Mouse (Mus musculus): ENCODE data around the gene Sergef. TPM values are rescaled to one million over a fixed set of nuclear protein-coding genes. Genes with fewer than 3 reads are reported as not detected.
"Not testable (repeated sequence)": the region's sequence is repeated elsewhere in the genome, so short reads cannot be mapped to it uniquely, and the experiment has no call there.

Sergef gene
- polyA plus RNA-seq, 1 experiment, result not detected

DNA sequence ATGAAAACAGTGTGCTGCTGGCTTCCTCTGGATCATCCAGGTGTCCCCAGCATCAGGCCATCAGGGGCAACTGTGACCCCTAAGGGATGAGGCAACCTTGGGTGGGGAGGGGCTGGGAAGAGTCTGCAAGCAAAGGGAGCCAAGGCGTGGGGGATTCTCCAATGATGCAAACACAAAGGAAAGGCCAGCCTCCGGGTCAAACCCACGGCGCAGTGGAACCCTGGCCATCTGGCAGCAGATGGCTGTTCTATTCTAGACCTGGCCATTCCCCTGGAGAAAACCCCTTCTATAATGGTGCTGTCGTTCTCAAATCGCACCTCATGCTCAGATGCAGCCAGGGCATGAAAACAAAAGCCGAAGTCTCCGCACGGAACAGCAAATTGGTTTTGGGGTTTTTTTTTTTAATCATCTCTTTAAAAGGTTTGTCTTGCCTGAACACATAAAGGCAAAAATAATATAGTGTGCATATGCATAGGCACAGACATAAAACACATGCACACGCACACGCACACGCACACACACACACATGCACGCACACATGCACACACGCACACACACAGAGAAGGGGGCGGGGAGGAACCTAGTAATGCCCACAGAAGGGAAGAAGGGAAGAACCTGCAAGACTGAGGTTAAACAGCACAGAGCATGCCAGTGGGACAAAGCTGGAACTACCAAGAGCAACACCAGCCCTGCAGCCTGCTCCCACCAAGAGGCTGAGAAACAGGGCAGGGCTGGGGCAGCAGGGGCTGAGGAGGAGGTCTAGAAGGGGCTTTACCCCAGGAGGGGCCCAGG lies 66.6 kb downstream of the Sergef start:
- H3K27ac ChIP-seq (ENCODE audit: insufficient read depth, low read depth, low read length), result no peak overlapping the region
- TF ChIP-seq CTCF (IDR thresholded peaks at IDR 0.05; ENCODE audit: insufficient read depth, low read depth, low read length) (no peak), POLR2A (IDR thresholded peaks at IDR 0.05; ENCODE audit: insufficient read depth, low read depth, low read length) (no peak)
- WGBS, result 71% methylated on average over 15 of the region's 15 CpGs
- peaks cover 13% of the 10 kb centered on the region for H3K4me1 ChIP-seq (ENCODE audit: control insufficient read depth, insufficient read depth, low read length)
- H3K4me3 ChIP-seq (ENCODE audit: insufficient read depth, low read depth, low read length), result no peak overlapping the region

GRCm38 (mm10) chr7:46569509-46569908 lies 70.1 kb downstream of the Sergef start:
- H3K4me1 ChIP-seq (ENCODE audit: control insufficient read depth, insufficient read depth, low read length), result peaks cover 13% of the 10 kb centered on the region
- not testable (repeated sequence) for H3K4me3 ChIP-seq (ENCODE audit: insufficient read depth, low read depth, low read length); H3K27ac ChIP-seq (ENCODE audit: insufficient read depth, low read depth, low read length)
- 73% methylated on average over 9 of the region's 9 CpGs for WGBS

- no peak overlapping the region for H3K27ac ChIP-seq (ENCODE audit: insufficient read depth, low read depth, low read length)
- H3K4me1 ChIP-seq (ENCODE audit: control insufficient read depth, insufficient read depth, low read length), result peaks cover 4% of the 10 kb centered on the region
- H3K4me3 ChIP-seq (ENCODE audit: insufficient read depth, low read depth, low read length), result no peak overlapping the region
- TF ChIP-seq CTCF (IDR thresholded peaks at IDR 0.05; ENCODE audit: insufficient read depth, low read depth, low read length), result no peak
- TF ChIP-seq POLR2A (IDR thresholded peaks at IDR 0.05; ENCODE audit: insufficient read depth, low read depth, low read length), result no peak
- WGBS, result 94% methylated on average over 8 of the region's 8 CpGs
Observed at GRCm38 (mm10) chr7:46566318-46567007, 73.1 kb downstream of the Sergef start.

- H3K4me3 ChIP-seq (ENCODE audit: insufficient read depth, low read depth, low read length), result no peak overlapping the region
- no peak overlapping the region for H3K27ac ChIP-seq (ENCODE audit: insufficient read depth, low read depth, low read length)
- 0 out of 2 replicates have a peak, but pooled peaks cover 3% of the 10 kb centered on the region for H3K4me1 ChIP-seq (ENCODE audit: control insufficient read depth, insufficient read depth, low read length)
- TF ChIP-seq CTCF (IDR thresholded peaks at IDR 0.05; ENCODE audit: insufficient read depth, low read depth, low read length) (no peak), POLR2A (IDR thresholded peaks at IDR 0.05; ENCODE audit: insufficient read depth, low read depth, low read length) (no peak)
- WGBS, result 98% methylated on average over 7 of the region's 7 CpGs
Observed at GRCm38 (mm10) chr7:46565374-46565773, 74.2 kb downstream of the Sergef start.

GRCm38 (mm10) chr7:46563801-46564200 lies 75.8 kb downstream of the Sergef start:
- TF ChIP-seq POLR2A (IDR thresholded peaks at IDR 0.05; ENCODE audit: insufficient read depth, low read depth, low read length), result no peak
- TF ChIP-seq CTCF (IDR thresholded peaks at IDR 0.05; ENCODE audit: insufficient read depth, low read depth, low read length), result no peak
- Histone ChIP-seq H3K4me1 (ENCODE audit: control insufficient read depth, insufficient read depth, low read length) (peaks cover 9% of the 10 kb centered on the region), H3K4me3 (ENCODE audit: insufficient read depth, low read depth, low read length) (no peak overlapping the region), H3K27ac (ENCODE audit: insufficient read depth, low read depth, low read length) (no peak overlapping the region)

GRCm38 (mm10) chr7:46560061-46560460 lies 79.5 kb downstream of the Sergef start:
- H3K4me3 ChIP-seq (ENCODE audit: insufficient read depth, low read depth, low read length), result no peak overlapping the region
- 92% methylated on average over 2 of the region's 2 CpGs for WGBS
- no peak for TF ChIP-seq POLR2A (IDR thresholded peaks at IDR 0.05; ENCODE audit: insufficient read depth, low read depth, low read length)
- TF ChIP-seq CTCF (IDR thresholded peaks at IDR 0.05; ENCODE audit: insufficient read depth, low read depth, low read length), result no peak
- no peak overlapping the region for H3K27ac ChIP-seq (ENCODE audit: insufficient read depth, low read depth, low read length)
- peaks cover 21% of the 10 kb centered on the region for H3K4me1 ChIP-seq (ENCODE audit: control insufficient read depth, insufficient read depth, low read length)

DNA sequence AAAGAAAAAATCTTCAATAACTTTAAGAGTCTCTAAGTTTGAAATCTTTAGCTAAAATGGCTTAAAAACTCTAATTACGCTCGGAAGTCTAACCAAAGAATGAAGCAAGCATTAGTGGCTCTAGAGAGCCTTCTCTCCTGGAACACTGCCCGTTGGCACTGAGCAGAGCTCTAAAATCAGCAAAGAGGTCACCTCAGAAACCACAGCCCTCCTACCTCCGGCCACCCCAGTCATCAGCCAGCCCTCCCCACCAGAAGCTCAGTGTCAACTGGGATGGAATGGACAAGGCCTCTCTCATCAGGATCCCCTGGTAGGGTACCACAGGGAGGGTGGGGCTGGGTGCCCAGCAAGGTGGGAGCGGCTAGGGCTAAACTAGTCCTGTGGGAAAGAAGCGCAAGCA lies 80.0 kb downstream of the Sergef start:
- TF ChIP-seq POLR2A (IDR thresholded peaks at IDR 0.05; ENCODE audit: insufficient read depth, low read depth, low read length) (no peak), CTCF (IDR thresholded peaks at IDR 0.05; ENCODE audit: insufficient read depth, low read depth, low read length) (no peak)

GRCm38 (mm10) chr7:46559006-46559405 lies 80.6 kb downstream of the Sergef start:
- WGBS, result 72% methylated on average over 5 of the region's 5 CpGs
- no peak for TF ChIP-seq POLR2A (IDR thresholded peaks at IDR 0.05; ENCODE audit: insufficient read depth, low read depth, low read length)
- TF ChIP-seq CTCF (IDR thresholded peaks at IDR 0.05; ENCODE audit: insufficient read depth, low read depth, low read length), result no peak
- Histone ChIP-seq H3K4me1 (ENCODE audit: control insufficient read depth, insufficient read depth, low read length) (peaks cover 30% of the 10 kb centered on the region), H3K27ac (ENCODE audit: insufficient read depth, low read depth, low read length) (no peak overlapping the region), H3K4me3 (ENCODE audit: insufficient read depth, low read depth, low read length) (no peak overlapping the region)

More for the DNA sequence above, 80.0 kb downstream of the Sergef start:
- Histone ChIP-seq H3K4me1 (ENCODE audit: control insufficient read depth, insufficient read depth, low read length) (peaks cover 26% of the 10 kb centered on the region), H3K27ac (ENCODE audit: insufficient read depth, low read depth, low read length) (no peak overlapping the region), H3K4me3 (ENCODE audit: insufficient read depth, low read depth, low read length) (no peak overlapping the region)
- WGBS, result 75% methylated on average over 6 of the region's 6 CpGs

DNA sequence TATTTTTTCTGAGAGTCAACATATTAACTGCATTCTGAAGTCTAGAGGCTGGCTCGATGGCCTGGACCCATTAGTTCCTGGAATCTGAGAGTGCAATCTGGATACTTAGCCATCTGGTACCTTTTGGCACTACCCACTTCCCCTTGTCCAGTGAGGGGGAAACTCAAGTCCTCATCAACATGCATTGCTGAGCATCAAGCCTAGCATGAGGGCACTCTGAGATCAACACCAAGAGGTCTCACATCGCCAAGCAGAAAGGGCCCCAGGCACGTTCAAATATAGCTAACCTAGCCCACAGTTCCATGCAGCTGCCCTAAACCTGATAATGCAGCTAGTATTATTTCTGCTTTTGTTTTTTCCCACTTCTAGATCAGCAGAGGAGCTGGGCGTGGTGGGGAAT lies 81.6 kb downstream of the Sergef start:
- peaks cover 36% of the 10 kb centered on the region for H3K4me1 ChIP-seq (ENCODE audit: control insufficient read depth, insufficient read depth, low read length)
- 87% methylated on average over 4 of the region's 4 CpGs for WGBS
- no peak for TF ChIP-seq CTCF (IDR thresholded peaks at IDR 0.05; ENCODE audit: insufficient read depth, low read depth, low read length)
- TF ChIP-seq POLR2A (IDR thresholded peaks at IDR 0.05; ENCODE audit: insufficient read depth, low read depth, low read length), result no peak
- no peak overlapping the region for H3K27ac ChIP-seq (ENCODE audit: insufficient read depth, low read depth, low read length)
- H3K4me3 ChIP-seq (ENCODE audit: insufficient read depth, low read depth, low read length), result no peak overlapping the region

All from olfactory bulb, adult 2 months (tissue).